Mouse (Mus musculus) retina, postnatal 7 days (tissue): ENCODE data around the gene Cd300ld2.
"Not testable (repeated sequence)": the region's sequence is repeated elsewhere in the genome, so short reads cannot be mapped to it uniquely, and the experiment has no call there.

ENCODE experiments used
- DNase-seq: peaks from one replicate; pipeline ENCODE4 v3.0.0-alpha.2; 2012; ENCODE audit warnings: low read depth, low spot score

Cd300ld2 gene

DNA sequence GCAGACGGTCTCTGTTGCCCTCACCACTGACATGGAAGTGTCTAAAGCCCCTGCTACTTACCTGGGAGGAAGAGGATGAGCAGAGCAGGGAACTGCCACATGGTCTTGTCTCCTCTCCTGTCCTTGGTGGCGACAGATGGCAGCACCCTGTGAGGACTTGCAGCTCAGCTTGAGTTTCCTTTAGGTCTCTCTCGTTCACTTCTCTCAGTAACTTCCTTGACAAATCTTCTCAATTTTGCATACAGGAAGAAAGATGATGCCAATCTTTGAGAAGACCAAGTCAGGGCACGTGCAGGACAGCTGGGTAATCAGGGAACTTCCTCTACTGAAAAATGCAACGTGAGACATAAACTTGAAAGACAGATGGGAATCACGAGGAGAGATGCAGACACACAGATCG, at the start of gene Cd300ld2:
Gene Cd300ld2, minus strand, starts transcription at position 101 of the 400 bp plus-strand sequence.
- not testable (repeated sequence) for DNase-seq

DNA sequence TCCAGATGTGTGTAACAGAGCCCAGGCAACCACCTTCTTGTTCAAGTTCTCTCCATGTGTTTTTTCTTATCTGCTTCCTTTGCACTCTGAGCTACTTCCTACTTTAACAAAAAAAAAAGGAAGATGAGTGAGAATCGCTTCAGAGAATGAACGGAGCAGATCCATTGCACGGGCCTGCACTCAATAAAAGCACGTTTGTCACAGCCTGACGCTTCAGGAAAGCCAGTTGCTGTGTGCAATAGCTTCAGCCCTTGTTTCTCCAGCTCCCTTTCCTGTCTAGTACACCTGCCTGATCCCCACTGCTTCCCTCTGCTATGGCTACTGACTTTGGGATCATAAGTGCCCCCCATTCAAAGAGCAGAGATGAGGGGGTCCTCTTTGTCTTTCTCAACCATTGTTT, 46.1 kb upstream of the Cd300ld2 start, which contains the start of gene Cd300e:
Gene Cd300e, minus strand, starts transcription at position 101 of the 400 bp plus-strand sequence.
- DNase-seq: no peak

DNA sequence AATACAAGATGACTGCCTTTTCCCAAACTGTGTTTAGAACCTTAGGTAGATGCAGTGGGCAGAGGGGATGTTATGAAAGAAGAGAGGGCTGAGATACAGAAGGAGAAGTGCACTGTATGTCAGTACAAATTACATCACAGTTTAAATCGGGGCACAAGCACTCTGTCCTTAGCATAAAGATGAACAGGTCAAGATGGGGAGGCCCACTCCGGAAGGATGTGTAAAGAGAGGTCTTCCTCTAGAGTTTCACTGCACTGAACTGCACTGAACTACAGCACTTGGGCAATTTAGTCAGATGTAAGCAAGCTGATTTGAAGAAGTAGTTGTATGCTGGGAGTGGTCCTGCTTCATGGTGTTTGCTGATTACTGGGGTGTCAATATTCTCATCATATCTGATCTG, 43.8 kb upstream of the Cd300ld2 start:
- DNase-seq: no peak

DNA sequence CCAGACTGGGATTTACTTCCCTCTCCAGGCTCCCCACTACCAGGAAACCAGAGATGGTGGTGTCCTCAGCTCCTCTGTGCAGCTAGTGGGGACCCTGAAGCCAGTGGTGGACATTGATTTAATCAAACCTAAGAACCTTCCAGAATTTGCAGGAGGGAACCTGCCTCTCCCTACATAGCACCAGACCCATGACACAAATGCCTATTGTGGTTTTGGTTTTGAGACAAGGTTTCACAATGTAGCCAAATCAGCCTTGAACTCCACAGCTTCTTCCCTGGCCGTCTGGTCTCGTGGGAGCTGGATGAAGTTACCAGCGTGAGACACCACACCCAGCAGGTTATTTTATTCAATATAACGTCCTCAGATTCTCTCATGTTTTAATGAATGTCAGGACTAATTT, 42.7 kb upstream of the Cd300ld2 start:
- DNase-seq: no peak

DNA sequence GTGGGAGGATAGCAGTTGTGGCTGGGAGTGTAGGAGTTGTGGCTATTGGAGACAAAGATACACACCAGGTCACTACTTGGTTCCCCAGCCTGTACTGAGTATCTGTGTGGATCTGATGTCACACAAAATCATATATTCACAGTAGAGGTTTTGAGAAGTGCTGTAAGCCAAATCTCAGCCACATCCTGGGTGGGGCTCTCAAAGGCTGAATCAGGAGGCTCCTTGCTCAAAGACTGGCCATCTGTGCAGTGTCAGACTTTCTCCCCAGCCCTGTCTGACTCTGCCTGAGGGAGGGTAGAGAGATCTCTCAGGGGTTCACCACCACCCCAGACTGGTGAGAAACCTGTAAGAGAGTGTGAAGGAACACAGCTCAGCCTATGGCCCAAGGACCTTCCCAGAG, 38.5 kb upstream of the Cd300ld2 start:
- DNase-seq: no peak

DNA sequence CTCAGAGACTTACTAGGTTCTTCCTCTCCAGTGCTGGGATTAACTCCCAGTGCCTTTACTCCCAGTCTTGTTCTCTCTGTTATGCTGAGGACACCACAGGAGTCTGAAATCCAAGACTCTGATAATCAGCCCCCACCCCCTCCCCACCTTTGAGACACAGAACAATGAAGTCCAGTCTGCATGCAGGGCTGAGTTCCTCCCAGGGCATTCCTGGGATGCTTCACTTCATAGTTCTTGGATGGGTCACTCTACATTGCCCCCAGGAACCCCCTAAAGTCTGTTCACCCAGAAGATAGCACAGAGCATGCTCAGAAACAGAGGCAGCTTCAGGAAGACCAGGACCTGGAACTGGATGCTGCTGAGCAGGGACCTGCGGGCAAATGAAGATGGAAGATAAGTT, 37.0 kb upstream of the Cd300ld2 start:
- DNase-seq: no peak

DNA sequence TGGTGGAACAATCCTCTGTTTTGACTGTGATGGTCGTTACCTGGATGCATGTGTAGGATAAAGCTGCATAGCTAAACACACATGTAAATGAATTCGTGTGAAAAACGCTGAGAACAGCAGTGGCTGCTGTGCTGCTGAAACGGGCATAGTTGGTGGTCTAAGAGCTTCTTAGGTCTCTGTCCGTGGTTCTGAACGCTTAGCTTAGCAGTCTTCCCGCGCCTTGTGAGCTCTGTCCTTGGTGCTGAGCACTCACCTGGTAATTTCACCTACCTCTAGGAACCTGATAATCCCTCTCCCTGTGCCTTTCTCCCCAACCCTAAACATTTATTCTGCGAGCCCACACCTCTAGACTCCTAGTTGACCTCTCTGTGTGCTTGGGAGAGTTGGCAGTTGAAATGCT, 36.2 kb upstream of the Cd300ld2 start:
- DNase-seq: no peak

DNA sequence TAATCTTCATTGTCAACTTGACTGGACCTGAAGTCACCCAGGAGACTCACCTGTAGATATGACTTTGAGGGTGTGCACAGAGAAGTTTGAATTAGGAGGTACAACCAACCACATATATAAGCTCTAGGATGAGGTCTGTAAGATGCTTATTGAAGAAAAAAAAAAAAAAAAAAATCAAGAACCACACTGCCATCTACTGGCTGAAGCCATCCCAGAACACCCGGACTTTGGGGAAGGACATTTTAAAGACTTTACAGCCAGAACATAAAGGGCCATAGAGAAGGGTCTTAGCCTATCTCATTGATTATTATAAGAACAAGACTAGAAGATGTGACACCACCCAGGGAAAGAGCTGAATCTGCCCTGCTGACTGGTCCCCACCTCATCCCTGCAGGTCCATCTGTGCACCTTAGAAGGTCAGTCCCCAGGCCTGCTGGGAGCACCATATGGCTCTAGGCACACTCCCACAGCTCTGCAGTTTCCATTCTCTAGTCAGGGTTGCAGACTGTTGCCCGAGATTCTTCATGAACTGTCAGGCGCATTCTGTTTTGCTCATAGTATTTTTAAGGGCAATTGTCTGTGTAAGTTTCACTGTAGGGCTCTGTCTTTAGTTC, 33.4 kb upstream of the Cd300ld2 start:
- DNase-seq: no peak

DNA sequence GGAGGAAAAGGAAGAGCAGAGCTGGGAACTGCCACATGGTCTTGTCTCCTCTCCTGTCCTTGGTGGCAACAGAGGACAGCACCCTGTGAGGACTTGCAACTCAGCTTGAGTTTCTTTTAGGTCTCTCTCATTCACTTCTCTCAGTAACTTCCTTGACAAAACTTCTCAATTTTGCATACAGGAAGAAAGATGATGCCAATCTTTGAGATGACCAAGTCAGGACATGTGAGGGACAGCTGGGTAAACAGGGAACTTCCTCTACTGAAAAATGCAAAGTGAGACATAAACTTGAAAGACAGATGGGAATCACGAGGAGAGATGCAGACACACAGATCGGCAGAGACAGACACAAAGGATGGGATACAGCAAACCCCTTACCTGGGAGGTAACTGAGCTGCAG, 32.3 kb upstream of the Cd300ld2 start, which contains the start of gene Cd300ld3:
Gene Cd300ld3, minus strand, starts transcription at position 151 of the 400 bp plus-strand sequence.
- DNase-seq: no peak

DNA sequence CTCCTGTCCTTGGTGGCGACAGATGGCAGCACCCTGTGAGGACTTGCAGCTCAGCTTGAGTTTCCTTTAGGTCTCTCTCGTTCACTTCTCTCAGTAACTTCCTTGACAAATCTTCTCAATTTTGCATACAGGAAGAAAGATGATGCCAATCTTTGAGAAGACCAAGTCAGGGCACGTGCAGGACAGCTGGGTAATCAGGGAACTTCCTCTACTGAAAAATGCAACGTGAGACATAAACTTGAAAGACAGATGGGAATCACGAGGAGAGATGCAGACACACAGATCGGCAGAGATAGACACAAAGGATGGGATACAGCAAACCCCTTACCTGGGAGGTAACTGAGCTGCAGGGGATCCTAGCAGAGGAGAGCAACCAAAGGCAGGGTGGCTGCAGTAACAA, 21.7 kb upstream of the Cd300ld2 start, which contains the start of gene Cd300ld5:
Gene Cd300ld5, minus strand, starts transcription at position 101 of the 400 bp plus-strand sequence.
- DNase-seq: not testable (repeated sequence)

DNA sequence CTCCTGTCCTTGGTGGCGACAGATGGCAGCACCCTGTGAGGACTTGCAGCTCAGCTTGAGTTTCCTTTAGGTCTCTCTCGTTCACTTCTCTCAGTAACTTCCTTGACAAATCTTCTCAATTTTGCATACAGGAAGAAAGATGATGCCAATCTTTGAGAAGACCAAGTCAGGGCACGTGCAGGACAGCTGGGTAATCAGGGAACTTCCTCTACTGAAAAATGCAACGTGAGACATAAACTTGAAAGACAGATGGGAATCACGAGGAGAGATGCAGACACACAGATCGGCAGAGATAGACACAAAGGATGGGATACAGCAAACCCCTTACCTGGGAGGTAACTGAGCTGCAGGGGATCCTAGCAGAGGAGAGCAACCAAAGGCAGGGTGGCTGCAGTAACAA, 10.9 kb upstream of the Cd300ld2 start, which contains the start of gene Cd300ld4:
Gene Cd300ld4, minus strand, starts transcription at position 101 of the 400 bp plus-strand sequence.
- not testable (repeated sequence) for DNase-seq

DNA sequence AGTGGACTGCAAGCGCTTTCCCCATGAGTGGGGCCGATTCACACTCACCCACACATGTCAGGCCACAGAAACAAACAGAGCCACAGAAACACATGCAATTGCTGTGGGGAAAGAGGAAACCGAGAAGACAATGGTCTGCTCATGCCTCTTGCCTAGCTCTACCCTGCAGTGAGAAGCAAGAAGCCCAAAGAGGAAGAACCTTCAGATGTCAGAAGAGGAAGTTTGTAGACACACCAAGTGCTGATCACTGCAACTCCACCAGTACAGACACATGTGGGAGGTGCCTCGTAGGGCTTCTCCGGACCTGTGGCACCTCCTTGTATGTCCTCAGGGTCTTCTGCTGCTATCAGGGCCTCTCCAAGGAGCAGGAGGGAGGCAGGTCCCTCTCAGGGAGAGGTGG, 11.9 kb downstream of the Cd300ld2 start:
- no peak for DNase-seq

DNA sequence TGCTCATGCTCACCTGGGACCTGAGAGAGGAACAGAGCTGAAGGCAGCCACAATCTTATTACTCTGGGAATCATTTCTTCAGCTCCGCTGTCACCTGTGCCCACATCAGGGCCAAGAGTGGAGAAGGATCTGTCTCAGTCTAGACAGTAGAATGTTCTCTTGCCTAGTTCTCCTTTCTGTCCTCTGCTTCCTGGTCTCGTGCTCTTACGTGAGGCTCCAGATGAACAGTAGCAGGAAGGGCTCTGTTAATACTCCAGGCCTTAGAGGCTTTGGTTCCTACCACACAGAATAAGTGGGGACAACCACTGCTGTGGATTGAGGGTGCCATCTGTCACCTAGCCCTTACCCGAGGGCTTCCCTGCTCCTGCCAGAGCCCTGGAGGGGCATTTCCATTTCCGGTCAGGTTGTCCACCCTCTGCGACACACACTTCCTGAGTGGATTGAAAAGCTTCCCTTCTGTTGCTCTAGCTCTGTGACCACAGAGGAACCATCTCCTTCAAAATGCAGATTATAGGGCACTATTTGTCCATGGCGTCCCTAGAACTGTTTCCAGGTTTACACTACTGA, 14.4 kb downstream of the Cd300ld2 start, which contains the start of gene Cd300c2:
Gene Cd300c2, minus strand, starts transcription at position 407 of the 567 bp plus-strand sequence.
- DNase-seq: no peak

DNA sequence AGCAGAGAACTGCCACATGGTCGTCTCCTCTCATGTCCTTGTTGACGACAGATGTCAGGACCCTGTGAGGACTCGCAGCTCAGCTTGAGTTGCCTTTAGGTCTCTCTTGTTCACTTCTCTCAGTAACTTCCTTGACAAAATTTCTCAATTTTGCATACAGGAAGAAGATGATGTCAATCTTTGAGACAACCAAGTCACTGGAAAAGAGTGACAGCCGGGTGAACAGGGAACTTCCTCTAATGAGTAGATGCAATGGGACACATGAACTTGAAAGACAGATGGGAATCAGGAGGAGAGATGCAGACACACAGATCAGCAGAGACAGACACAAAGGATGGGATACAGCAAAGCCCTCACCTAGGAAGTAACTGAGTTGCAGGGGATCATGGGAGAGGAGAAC, 26.2 kb downstream of the Cd300ld2 start, which contains the start of gene Cd300ld:
Gene Cd300ld, minus strand, starts transcription at position 130 of the 400 bp plus-strand sequence.
- DNase-seq: no peak

DNA sequence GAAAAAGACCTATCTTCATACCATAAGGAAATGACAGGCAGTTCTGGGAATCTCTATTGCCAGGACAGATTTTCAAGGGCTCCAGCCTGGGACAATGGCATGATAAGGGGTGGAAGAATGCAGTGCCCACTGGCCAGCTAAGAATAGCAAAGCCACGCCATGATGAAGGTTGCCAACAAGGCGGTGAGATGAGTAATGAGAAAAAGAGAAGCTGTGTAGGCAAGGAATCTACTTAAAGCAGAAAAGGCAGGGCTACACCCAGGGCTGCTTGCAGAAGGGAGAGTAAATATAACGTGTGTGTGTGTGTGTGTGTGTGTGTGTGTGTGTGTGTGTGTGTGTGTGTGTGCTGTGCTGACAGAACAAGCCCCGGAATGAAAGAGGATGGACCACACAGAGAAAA, 34.1 kb downstream of the Cd300ld2 start:
- no peak for DNase-seq

DNA sequence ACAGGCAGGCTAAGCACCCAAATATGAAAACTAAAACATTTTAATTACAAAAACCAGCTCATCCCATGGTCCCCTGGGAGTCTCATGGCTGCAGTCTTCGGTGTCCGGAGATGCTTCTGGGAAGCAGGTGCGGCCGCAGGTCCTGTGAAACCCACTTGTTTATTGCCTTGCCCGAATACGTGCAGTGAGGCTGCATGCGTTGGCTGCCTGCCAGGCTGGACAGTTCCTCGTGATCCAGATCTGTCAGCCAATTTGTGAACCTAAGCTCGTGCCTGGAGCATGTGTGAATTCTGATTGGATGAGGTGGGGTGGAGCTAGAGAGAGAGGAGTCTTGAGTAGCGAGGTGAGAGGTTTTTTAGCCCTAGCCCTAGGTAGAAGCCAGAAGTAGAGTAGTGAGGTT, 43.3 kb downstream of the Cd300ld2 start:
- DNase-seq: no peak

DNA sequence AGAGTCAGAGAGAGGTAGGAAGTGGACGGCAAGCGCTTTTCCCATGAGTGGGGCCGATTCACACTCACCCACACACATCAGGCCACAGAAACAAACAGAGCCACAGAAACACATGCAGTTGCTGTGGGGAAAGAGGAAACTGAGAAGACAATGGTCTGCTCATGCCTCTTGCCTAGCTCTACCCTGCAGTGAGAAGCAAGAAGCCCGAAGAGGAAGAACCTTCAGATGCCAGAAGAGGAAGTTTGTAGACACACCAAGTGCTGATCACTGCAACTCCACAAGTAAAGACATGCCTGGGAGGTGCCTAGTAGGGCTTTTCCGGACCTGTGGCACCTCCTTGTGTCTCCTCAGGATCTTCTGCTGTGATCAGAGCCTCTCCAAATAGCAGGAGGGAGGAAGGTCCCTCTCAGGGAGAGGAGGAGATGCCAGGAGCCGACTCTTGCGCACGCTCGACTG, 47.2 kb downstream of the Cd300ld2 start, which contains the start of gene Cd300c:
Gene Cd300c, minus strand, starts transcription at position 406 of the 456 bp plus-strand sequence.
- no peak for DNase-seq

DNA sequence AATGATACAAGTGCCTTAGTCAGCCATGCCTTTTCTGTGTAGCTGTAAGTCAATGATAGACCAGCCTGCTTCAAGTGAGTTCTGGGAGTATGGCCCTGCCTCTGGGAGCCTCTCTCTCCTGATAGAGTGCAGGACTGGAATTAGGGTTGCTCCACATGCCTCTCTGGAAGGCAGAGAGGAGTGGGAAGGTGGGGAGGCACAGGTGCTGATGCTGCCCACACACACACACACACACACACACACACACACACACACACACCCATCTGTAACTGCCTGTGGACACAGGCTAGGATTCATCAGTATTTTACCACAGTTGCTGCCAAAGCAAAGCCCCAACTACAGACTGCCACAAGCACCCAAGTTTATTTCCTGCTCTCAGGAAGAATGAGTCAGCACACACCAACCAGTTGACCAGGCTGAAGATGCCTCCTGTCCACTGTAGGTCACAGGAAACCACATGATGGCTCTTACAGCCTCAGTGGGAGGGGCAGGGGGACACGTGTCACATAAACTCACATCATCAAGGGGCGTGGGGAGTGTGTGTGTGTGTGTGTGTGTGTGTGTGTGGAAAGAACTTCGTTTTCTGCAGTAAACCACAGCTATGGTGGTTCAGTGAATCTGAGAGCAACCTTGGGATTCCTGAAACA, 50.7 kb downstream of the Cd300ld2 start:
- no peak for DNase-seq

DNA sequence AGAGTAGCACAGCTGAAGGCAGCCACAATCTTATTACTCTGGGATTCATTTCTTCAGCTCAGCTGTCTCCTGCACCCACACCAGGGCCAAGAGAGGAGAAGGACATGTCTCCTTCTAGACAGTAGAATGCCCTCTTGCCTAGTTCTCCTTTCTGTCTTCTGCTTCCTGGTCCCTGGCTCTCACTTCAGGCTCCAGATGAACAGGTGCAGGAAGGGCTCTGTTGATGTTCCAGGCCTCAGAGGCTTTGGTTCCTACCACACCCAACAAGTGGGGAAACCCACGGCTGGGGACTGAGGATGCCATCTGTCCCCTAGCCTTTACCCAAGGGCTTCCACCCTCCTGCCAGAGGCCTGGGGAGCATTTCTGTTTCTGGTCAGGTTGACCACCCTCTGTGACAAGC, 55.6 kb downstream of the Cd300ld2 start:
- DNase-seq: no peak
